Mouse (Mus musculus): ENCODE measurements at regions not wholly inside any gene's neighbourhood (a gene's known extent, or its start where the extent isn't known, plus 50 kb on each side); places are given as distances from the start of the nearest gene placed in this dataset.

DNA sequence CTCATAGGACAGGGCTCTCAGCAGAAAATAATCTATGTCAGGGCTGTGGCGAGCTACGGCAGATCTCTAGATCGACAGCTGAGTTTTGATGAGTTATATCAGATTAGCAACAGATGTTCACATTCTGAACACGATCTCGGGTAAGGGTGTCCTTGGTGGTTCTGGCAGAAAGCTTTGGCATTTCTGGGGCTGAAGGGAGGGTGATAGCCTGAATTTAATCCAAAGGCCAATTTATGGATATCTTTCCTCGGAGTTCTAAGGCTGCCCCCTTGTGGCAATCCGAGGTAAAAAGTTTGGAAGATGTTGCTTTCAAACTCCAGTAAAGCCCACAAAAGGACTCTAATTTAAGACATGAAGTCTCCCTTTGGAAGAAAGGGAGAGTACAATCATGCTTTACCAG lies 101.3 kb upstream of the Luzp2 start:
- Histone ChIP-seq H3K9ac (no peak overlapping the region), H3K4me3 (replicated peaks) (no peak overlapping the region), H3K4me2 (no peak overlapping the region), H3K27me3 (no peaks in the 10 kb centered on the region), H3K4me1 (no peaks in the 10 kb centered on the region), H3K36me3 (no peaks in the 10 kb centered on the region), H3K27ac (no peak overlapping the region), H3K9me3 (replicated peaks) (no peaks in the 10 kb centered on the region)
- 50% methylated on average over 7 of the region's 7 CpGs for WGBS
- ATAC-seq (replicated peaks; ENCODE audit: low FRiP score) = no peak

DNA sequence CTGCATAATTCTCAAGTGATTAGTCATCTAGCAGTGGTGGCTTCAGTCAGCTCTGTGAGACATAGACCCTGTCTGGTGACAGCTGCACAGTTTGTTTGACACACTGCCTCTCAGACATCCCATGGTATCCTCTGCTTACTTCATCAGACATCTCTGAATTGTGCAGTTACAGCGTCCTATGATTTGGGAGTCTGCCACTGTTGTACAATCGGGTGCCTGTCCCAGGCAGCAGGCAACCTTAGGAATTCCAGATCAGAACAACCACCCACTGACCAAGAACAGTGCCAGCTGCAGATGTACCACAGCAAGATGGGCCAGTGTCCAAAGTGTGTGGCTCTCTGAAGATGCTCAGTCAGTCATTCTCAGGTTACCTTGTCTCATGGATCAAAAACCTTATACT lies 100.4 kb upstream of the Luzp2 start:
- H3K27ac ChIP-seq = no peak overlapping the region
- no peaks in the 10 kb centered on the region for H3K9me3 ChIP-seq (replicated peaks)
- no peaks in the 10 kb centered on the region for H3K27me3 ChIP-seq
- no peak for ATAC-seq (replicated peaks; ENCODE audit: low FRiP score)
- no peaks in the 10 kb centered on the region for H3K4me1 ChIP-seq
- no peaks in the 10 kb centered on the region for H3K36me3 ChIP-seq
- H3K4me3 ChIP-seq (replicated peaks) = no peak overlapping the region
- no peak overlapping the region for H3K4me2 ChIP-seq
- WGBS = 79% methylated on average over 2 of the region's 2 CpGs
- no peak overlapping the region for H3K9ac ChIP-seq

GRCm38 (mm10) chr7:54767341-54767740 lies 68.0 kb upstream of the Luzp2 start:
- Histone ChIP-seq H3K4me1 (no peaks in the 10 kb centered on the region), H3K27me3 (no peaks in the 10 kb centered on the region), H3K36me3 (no peaks in the 10 kb centered on the region), H3K9me3 (replicated peaks) (no peaks in the 10 kb centered on the region), H3K4me2 (no peak overlapping the region), H3K9ac (no peak overlapping the region), H3K4me3 (replicated peaks) (no peak overlapping the region), H3K27ac (no peak overlapping the region)
- no peak for ATAC-seq (replicated peaks; ENCODE audit: low FRiP score)
- 96% methylated on average over 1 of the region's 1 CpGs for WGBS

GRCm38 (mm10) chr7:54768683-54769082 lies 66.6 kb upstream of the Luzp2 start:
- H3K27ac ChIP-seq = no peak overlapping the region
- H3K27me3 ChIP-seq = no peaks in the 10 kb centered on the region
- H3K9ac ChIP-seq = no peak overlapping the region
- no peaks in the 10 kb centered on the region for H3K9me3 ChIP-seq (replicated peaks)
- no peak for ATAC-seq (replicated peaks; ENCODE audit: low FRiP score)
- H3K4me1 ChIP-seq = no peaks in the 10 kb centered on the region
- 29% methylated on average over 3 of the region's 3 CpGs for WGBS
- no peak overlapping the region for H3K4me2 ChIP-seq
- no peaks in the 10 kb centered on the region for H3K36me3 ChIP-seq
- H3K4me3 ChIP-seq (replicated peaks) = no peak overlapping the region

GRCm38 (mm10) chr7:54781939-54782520 lies 53.3 kb upstream of the Luzp2 start:
- Histone ChIP-seq H3K9me3 (replicated peaks) (no peaks in the 10 kb centered on the region), H3K36me3 (no peaks in the 10 kb centered on the region), H3K9ac (no peak overlapping the region), H3K4me3 (replicated peaks) (no peak overlapping the region), H3K27ac (no peak overlapping the region), H3K4me1 (no peaks in the 10 kb centered on the region), H3K4me2 (no peak overlapping the region), H3K27me3 (no peaks in the 10 kb centered on the region)
- 70% methylated on average over 3 of the region's 3 CpGs for WGBS
- ATAC-seq (replicated peaks; ENCODE audit: low FRiP score) = no peak

DNA sequence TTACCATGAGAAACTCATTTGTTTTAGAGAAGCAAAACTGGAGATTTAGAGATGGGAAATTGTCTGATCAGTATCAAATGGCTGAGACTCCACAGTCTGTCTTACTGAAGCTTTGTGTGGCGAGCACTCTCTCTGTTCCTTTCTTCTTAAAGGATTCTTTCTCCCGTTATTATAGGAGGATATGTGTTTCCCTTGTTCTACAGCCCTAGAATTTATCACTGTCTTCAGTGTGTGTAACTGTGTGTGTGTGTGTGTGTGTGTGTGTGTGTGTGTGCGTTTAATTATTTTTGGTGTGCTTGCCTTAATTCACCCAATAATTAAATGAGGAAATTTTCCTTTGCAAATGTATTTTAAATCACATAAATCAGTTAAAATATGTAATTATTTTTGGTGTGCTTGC lies 52.7 kb upstream of the Luzp2 start:
- H3K27me3 ChIP-seq = no peaks in the 10 kb centered on the region
- no peaks in the 10 kb centered on the region for H3K36me3 ChIP-seq
- no peaks in the 10 kb centered on the region for H3K9me3 ChIP-seq (replicated peaks)
- H3K4me2 ChIP-seq = no peak overlapping the region
- WGBS = 76% methylated on average over 3 of the region's 3 CpGs
- ATAC-seq (replicated peaks; ENCODE audit: low FRiP score) = no peak
- no peak overlapping the region for H3K27ac ChIP-seq
- no peak overlapping the region for H3K4me3 ChIP-seq (replicated peaks)
- no peak overlapping the region for H3K9ac ChIP-seq
- H3K4me1 ChIP-seq = no peaks in the 10 kb centered on the region

- no peaks in the 10 kb centered on the region for H3K27me3 ChIP-seq
- 76% methylated on average over 10 of the region's 10 CpGs for WGBS
- H3K27ac ChIP-seq = no peak overlapping the region
- no peaks in the 10 kb centered on the region for H3K9me3 ChIP-seq (replicated peaks)
- no peak overlapping the region for H3K4me2 ChIP-seq
- no peaks in the 10 kb centered on the region for H3K36me3 ChIP-seq
- ATAC-seq (replicated peaks; ENCODE audit: low FRiP score) = peak; percentile 25; the same call in 1 of the 2 replicates
- H3K9ac ChIP-seq = no peak overlapping the region
- no peak overlapping the region for H3K4me3 ChIP-seq (replicated peaks)
- no peaks in the 10 kb centered on the region for H3K4me1 ChIP-seq
Observed at GRCm38 (mm10) chr7:54783550-54784529, 51.5 kb upstream of the Luzp2 start.
